Mouse (Mus musculus): Measurements from ENCODE around the gene Asb13.

- TF ChIP-seq POLR2A (IDR thresholded peaks at IDR 0.05; ENCODE audit: control insufficient read depth in 1 of 2, insufficient read depth in 1 of 2, low read depth in 1 of 2, low read length in 2 of 2, poor library complexity in 1 of 2): no peak; a peak in 1 of 4 replicates
- TF ChIP-seq CTCF (IDR thresholded peaks at IDR 0.05 in 2 of 3, conservative IDR thresholded peaks at IDR 0.05 in 1 of 3; ENCODE audit: control insufficient read depth in 1 of 3, insufficient read depth in 1 of 3, low read depth in 2 of 3, low read length in 3 of 3, poor library complexity in 1 of 3, severe bottlenecking in 1 of 3): no peak
- TF ChIP-seq GABPA (IDR thresholded peaks at IDR 0.05; ENCODE audit: low read depth, low read length): no peak
- TF ChIP-seq BHLHE40 (IDR thresholded peaks at IDR 0.05; ENCODE audit: borderline replicate concordance, low read depth, low read length): no peak
- no peak for TF ChIP-seq RCOR1 (IDR thresholded peaks at IDR 0.05; ENCODE audit: low read depth, low read length)
- no peak for TF ChIP-seq USF2 (IDR thresholded peaks at IDR 0.05; ENCODE audit: borderline replicate concordance in 1 of 2, insufficient read depth in 1 of 2, low read depth in 1 of 2, low read length in 2 of 2)
- TF ChIP-seq MAFK (IDR thresholded peaks at IDR 0.05; ENCODE audit: borderline replicate concordance, low read depth, low read length): no peak
- no peak for TF ChIP-seq GATA1 (IDR thresholded peaks at IDR 0.05; ENCODE audit: low read depth, low read length)
- no peak for TF ChIP-seq MAX (IDR thresholded peaks at IDR 0.05; ENCODE audit: low read length)
- 0 out of 2 replicates have a peak, but pooled peaks have one; percentile 26 for TF ChIP-seq HCFC1 (IDR thresholded peaks at IDR 0.05; ENCODE audit: low read depth, low read length)
- no peak for TF ChIP-seq POLR2AphosphoS2 (IDR thresholded peaks at IDR 0.05; ENCODE audit: low read length)
- TF ChIP-seq NELFE (IDR thresholded peaks at IDR 0.05; ENCODE audit: low read depth, low read length): no peak
- no peak for TF ChIP-seq NRF1 (IDR thresholded peaks at IDR 0.05; ENCODE audit: insufficient read depth, low read depth, low read length, poor library complexity, severe bottlenecking)
- TF ChIP-seq KAT2A (conservative IDR thresholded peaks at IDR 0.05; ENCODE audit: low read depth, low read length): no peak
Measured at GRCm38 (mm10) chr13:3610118-3610794, 23.6 kb upstream of the Asb13 start.

Data from MEL (cell line).